Mouse (Mus musculus) mature B cell (primary cell): ENCODE results near the gene Fgfbp1.

Experiments
- in situ Hi-C: fragments of 300-500 bp; cut with MboI; formaldehyde crosslinking; loops from 2 replicates; pipeline ENCODE4 v1.14.3; 2019

Gene Fgfbp1

DNA sequence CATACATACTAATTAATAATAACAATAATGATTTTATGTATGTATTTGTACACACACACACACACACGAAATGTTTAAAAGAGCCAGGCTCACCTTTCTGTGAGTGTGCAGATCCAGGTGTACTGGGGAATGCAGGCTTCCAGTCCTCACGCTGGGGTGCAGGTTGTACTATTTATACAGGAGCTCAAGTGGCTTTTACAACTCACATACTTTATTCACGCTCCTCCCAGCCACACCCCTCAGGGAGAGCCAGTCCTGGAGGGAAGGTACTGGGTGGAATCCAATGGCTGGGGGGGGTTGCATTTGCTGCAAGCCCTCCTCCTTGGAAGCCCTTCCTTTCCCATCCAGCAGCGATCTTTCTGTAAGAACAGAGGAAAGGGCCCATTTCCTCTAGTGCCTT, at the start of gene Fgfbp1:
Gene Fgfbp1, minus strand, starts transcription at position 160 of the 400 bp plus-strand sequence.
- in situ Hi-C loops: no loop called here

DNA sequence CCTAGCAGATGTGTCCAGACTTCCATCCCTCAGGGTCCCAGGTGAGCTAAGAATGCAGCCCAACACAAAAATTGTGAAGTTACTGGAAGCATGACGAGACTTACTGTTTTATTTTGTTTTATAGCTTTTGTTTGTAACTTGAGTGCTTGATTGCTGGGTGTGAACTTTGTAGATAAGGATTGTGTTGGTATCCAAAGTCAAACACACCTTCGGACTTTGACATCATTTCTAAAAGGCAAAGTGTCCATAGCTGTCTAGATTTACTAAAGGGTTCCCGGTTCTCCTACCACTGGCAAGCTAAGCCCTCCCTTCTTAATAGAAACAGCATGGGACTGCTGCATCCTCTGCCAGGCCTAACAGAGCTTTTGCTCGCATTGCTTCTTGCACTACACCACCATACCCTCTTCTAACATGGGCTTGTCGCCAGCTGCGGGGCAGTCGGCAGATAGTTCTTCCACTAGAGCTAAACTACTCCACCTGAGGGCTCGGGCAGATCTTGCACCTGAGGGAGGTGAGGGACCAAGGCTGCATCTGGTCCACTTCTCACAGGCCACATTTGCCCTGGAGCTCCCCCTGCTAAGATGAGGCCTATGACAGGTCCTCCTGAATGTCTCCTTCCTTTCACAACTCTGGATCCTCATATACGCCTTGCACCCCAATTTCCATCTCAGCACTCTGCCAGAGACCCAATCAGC, 16.9 kb upstream of the Fgfbp1 start:
- in situ Hi-C loops: no loop called here

DNA sequence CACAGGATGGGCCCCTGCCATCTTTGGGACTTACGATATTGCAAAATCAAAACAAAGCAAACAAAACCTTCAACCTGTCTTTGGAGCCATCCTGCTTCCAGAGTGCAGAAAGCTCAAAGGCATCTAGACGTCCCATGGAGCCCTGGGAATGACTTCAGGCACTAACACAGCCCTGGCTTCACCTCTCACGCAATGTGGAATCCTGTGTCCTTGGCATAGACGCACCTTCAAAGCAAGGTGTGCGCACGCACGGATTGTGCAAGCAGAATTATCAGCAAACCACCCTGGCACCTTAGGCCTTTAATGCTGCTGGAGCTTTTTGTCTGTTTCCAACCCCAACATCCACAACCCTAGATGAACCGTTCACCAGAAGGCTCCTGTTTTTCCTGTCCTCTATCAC, 16.0 kb upstream of the Fgfbp1 start:
- in situ Hi-C loops: no loop called here

DNA sequence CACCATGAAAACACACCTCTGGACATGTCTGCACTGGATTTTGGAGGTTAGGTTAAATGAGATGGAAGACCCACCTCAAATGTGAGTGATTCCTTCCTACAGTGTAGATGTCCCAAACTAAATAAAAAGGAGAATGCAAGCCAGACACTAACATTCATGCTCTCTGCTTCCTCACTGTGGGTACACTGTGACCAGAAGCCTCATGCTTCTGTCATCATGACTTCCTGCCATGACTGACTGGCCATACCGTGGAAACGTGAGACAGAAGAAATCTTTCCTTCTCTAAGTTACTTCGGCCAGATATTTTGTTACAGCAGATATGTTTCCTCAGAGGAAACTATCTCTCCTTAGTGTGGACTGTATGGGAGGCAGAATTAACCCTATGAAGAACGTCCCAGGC, 14.6 kb upstream of the Fgfbp1 start:
- in situ Hi-C loops: no loop called here

DNA sequence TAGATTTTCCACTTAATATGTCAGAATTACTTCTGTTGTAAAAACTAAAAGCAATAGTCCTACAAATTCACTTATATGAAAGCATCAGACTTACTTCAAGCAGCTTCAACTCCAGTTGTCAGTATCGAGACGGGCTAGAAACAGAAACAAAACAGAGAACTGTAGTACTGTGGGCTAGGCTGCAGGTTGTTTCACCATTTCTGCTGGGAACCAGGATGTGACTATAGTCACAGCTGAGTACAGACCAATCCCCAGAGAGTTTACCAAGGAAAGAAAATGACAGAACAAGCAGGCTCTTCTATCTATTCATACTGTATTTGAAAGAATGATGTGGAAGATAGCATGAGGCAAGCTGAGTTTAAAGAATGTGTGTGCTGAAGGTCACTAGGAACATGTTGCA, 13.4 kb upstream of the Fgfbp1 start:
- in situ Hi-C loops: loop anchor here (5.0 kb wide), 1 partner anchor 153 kb away; no protein-coding TSS in a partner anchor

DNA sequence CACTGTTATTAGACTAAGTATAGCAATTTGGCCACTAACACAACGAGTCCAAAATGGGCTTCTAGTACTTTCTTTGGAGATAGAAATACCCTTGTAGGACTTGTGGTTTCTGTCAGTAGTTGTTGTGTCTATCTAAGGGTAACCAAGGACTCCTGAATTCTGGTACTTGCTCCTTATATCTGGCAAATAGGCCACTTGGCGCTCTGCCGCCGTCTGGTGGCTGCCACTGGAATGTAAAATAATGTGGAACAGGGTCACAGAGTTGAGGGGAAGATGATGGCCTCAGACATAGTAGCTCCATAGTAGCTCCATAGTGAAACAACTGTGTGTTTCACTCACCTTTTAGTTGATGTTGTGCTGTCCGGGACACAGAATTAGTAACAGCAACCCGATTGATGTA, 8.7 kb upstream of the Fgfbp1 start:
- in situ Hi-C loops: loop anchor here (5.0 kb wide), 1 partner anchor 148 kb away; no protein-coding TSS in a partner anchor

DNA sequence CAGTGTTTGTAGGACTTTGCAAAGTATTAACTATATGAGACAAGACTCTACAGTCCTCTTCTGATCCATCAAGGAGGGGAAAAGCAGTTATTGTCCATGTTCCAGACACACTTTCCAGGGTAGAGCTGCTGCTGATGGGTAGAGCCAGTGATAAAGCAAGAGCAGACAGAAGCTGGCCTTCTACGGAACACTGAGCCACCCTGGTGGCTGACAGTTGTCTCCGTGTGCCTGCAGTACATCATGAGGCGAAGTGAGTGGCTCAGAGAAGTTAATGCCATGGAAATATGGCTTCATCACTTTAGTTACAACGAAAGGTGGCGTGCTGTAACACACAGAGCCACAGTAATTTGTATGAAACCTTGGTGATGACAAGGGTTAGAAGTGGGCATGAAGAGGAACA, 7.4 kb upstream of the Fgfbp1 start:
- in situ Hi-C loops: loop anchor here (5.0 kb wide), 1 partner anchor 62 kb away; no protein-coding TSS in a partner anchor

DNA sequence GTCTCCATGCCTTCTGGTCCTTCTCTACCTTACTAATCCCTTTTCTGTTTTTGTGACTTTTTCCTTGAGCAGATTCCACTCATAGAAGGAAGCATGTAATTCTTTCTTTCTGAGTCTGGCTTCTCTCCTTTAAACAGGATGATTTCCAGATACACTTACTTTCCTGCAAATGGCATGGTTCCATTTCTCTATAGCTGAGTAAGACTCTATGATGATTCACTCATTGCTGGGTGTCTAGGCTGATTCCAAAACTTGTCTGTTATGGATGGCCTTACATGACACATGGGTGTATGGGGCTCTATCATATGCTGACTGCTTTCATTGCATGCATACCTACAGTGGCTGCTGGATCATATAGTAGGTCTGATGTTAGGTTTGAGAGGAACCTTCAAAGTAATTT, 4.6 kb upstream of the Fgfbp1 start:
- in situ Hi-C loops: loop anchor here (5.0 kb wide), 1 partner anchor 59 kb away; no protein-coding TSS in a partner anchor

DNA sequence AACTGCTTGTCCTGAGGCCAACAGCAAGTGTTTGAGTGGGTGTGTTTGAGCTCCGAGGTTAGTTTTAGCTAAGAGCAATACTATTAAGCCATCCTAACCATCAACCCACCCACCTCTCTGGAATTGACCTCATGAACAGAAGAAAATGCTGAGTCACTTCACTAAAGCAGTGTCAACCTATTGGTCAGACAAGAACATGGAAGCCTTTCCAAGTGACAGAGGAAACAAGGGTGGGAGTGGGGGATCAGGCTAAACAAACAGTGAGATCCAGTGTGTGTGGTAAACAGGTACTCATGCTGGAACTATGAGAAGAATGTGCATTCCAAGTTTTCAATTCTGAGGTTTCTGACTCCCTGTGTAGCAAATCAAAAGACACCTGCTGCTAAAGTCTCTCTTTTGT, 1.3 kb upstream of the Fgfbp1 start:
- in situ Hi-C loops: no loop called here

DNA sequence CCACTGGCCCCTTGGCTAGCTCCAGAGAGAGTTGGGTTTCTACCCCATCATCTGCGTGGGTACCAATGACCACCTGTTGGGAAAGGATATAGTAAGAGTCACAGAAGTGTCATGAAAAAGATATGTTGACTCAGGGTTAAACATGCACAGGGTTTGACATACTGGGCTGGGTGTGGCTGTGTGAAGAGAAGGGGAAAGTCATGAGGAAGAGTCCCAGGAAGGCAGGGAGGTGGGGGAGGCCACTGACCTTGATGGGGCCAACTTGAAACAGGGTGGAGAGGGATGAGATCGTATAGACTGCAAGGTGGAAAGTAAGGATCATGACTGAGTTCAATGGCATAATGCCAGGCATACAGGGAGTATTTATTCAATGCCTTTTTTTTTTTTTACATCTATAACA, 1.2 kb downstream of the Fgfbp1 start:
- in situ Hi-C loops: no loop called here

DNA sequence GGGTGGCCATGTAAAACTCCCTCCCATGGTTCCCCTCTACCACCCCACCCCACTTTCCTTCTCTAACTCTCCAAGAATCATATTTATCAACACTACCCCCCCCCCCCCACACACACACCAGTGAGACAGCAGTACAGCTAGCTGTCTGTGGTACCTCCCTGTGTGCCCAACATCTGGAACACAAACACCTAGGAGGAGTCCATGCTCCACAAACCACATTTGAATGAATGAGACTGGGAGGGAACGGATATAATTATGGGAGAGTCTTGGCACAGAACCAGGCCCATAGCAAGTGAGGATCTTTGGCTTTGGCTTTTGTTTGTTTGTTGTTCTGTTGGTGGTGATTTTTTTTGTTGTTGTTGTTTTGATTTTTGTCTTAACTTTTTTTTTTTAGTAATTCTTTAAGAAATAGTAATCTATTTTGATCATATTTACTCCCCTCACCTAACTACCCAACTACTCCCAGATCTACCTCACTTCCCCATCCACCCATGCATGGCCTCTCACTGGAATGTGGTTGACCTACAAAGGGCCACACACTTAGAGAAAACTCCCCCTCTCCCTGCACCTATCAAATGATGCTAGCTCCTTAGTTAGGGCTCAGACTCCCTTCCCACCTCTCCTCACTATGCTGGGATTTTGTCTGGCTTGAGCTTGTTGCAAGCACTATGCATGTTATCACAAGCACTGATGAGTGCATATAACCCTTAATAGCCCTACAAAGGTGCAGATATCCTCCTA, 4.6 kb downstream of the Fgfbp1 start:
- in situ Hi-C loops: no loop called here

DNA sequence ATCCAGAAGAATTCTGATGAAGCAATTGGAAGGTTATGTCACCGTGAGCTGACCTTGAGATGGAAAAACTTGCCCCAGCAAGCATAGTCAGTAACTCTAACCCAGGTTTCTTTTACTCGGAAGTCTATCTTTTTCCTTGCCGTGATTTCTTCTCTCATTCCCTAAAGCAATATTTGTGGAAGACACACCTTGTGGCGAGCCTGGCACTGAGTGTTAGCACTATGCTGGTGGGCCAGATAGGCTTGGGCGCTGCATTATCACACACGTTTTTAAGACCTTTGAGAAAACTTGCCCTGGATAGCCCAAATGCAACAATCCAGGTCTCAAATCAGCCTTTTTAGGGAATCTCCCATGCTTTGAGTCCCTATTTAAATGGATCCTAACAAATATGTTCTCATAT, 7.4 kb downstream of the Fgfbp1 start:
- in situ Hi-C loops: no loop called here

DNA sequence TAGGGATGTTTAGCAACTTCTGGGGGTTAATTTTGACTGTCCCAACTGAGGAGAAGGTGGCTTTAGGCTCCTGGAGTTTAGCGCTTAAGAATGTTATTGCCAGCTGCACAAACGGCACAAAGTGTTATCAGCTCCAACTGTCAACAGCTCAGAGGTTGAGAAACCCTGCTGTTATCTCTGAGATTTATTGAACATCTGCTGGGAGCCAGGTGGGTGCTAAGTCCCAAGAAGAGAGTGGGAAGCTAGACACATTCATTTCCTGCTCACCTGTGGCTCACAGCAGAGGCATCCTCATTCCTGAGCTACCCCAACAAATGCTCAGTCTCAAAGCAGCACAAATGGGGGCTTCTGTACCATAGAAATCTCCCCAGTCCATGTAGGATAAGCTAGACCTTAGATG, 10.4 kb downstream of the Fgfbp1 start:
- in situ Hi-C loops: no loop called here

DNA sequence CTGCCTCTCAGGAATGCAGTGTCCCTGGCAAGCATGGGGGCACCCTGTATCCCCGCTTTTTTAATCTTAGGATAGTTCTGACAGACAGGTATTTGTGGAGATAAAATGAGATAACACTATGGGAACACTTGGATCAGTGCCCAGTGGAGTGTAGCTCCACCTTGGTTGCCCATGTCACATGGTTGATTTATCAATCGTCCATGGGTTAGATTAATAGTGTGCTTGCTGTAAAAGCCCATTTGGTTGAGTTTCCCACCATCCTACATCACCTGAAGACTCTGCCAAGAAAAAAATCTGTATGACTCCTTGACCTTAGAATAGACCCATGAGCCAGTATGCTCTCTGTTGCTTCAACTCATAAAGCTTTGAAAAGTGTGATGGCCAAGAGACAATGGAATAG, 11.0 kb downstream of the Fgfbp1 start:
- in situ Hi-C loops: no loop called here

DNA sequence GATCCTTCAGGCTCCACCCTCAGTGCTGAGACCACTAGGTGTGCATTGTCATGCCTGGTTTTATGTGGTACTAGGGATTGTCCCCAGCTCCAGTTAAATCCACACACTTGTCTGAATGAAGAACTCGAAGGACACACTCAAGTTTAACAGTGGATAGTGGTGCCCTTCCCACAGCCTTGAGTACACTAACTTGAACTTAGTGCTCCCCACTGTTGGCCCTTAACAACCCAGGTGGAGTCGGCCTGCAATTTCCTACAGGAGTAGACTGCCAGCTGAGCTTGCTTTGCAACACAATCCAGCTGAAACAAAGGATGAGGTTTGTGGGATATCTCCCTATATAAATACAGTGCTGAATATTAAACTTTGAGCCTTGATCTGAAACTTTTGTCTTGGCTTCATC, 12.9 kb downstream of the Fgfbp1 start:
- in situ Hi-C loops: no loop called here

DNA sequence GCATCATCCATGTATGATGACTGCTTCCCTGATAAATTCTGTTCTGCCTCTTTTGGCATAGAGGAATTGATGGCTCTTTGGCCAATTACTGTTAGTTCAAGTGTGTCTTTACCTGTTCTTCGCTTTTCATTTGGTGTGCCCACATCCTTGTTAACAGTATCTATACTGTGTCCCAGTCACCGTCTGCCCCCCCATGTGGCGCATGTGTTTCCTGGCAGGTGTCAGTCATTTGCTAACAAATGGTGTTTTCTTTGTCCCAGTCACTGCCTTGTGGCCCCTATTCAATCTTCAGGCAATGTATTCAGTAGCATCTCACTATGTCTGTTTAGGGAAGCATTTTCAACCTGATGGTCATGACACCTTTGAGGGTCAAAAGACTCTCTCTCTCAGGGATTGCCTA, 20.5 kb downstream of the Fgfbp1 start:
- in situ Hi-C loops: no loop called here

DNA sequence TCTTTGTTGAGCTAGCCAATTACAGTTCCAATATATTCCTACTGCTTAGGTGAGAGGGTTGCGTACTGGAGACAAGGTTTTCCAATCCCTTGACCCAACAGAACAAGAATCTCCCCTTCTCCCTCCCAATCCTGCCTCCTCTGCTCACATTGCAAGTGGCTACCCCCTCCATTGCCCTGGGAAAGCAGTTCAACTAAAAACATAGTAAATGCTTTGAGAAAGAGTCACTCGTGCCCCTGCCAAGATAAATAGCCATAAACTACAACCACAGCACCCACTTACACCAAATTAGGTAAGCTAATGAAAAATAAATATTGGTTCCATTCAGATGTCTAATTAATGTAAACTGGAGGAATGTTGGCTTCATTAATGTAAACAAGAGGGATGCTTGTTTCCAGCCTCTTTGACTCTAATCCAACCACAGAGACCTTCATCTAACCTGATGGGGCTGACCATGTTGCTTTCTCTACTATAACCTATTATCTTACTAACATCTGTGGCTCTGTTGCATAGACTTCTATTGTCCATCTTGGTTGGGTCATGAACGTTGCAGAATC, 21.6 kb downstream of the Fgfbp1 start:
- in situ Hi-C loops: no loop called here

DNA sequence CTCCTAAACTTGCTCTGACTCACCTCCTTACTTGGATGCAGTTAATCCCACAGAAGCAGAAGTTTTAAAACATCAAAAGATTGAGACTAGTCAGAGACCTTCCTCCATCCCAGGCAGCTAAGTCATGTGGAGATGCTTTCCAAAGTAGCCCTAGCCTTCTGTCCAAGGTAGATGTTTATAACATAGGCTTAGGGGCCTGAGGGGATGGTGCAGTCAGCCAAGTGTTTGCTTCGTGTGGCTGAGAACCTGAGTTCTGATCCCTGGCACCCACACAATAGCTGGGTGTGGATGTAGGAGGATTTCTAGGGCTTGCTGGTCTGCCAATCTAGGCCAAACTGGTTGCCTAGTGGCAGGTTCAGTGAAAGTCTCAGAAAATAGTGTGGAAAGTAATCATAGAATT, 28.3 kb downstream of the Fgfbp1 start:
- in situ Hi-C loops: no loop called here

DNA sequence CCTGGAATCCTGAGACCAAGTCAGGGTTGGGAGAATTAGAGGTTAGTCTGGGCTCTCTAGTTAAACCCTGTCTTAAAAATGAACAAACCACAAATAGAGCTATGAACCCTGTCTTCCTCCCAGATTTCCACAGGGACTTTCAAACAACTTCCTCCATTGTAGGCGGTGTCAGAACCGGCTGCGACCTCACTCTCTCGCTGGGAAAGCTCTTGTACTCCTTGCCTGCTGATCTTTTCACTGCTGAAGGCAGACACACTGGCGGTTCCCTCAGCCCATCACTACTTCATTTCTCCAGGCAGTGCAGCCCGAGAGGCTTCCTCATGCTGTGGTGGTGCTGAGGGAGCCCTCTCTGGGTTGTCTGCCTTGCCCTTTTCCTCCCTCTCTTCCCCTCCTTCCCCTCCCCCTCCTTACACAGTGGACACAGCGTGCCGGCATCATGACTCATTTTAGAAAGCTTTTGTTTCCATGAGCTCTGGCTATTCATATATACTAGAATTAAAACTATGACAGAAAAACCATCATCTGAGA, 32.8 kb downstream of the Fgfbp1 start:
- in situ Hi-C loops: no loop called here

DNA sequence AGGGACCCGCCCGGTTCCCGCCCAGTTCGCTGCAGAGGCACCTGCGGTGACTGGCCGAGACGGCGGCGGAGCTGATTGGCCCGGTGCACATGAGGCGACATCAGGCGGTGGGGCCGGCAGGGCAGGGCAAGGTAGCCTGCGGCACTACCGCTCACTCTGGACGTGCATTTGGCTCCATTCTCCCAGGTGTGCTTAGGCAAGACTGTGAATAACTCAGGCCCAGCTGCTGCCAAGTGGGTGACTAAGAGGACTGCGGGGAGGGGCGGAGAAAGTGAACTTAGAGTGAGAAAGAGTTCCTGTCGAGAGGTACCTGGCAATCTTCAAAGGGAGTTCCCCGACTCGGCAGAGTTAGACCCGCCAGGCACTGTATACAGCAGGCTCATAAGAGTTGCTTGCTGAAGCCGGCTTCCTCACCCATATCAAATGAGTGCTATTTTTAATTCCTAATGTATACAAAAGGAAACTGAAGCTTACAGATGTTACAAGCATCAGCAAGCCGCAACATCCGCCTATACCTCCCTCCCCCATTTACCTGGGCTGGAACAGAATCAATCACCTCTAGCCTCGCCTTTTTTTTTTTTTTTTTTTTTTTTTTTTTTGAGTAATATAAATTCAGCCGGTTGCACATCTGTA, 33.4 kb downstream of the Fgfbp1 start:
- in situ Hi-C loops: no loop called here

DNA sequence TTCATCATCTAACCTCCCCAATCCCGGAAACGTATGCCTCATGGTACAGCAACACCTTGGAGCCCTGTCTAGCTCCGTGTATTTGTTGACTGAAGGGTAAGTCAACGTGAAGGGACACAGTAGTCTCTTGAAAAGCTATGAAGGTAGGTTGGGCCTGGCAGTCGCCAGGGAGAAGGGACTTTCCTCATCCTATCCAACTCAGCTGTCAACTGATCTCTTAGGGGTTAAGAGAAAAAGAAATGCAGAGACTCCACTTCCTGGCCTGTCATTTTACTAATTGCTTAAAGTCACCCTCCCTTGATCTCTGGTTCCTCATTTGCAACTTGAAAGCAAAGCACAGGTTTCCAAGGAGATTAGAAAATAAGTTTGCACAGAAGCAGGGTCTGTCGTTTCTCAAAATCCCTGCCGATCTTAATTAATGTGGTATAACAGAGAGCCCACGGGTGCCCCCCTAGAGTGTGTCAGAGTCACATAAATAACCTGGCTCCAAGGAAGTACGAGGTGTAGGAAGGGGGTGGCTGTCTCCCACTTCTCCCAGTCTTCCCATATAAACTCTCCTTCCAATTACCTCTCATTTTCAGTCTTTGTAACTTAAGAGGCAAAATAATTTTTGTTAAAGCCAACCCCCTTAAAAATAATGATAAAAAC, 34.1 kb downstream of the Fgfbp1 start:
- in situ Hi-C loops: no loop called here

DNA sequence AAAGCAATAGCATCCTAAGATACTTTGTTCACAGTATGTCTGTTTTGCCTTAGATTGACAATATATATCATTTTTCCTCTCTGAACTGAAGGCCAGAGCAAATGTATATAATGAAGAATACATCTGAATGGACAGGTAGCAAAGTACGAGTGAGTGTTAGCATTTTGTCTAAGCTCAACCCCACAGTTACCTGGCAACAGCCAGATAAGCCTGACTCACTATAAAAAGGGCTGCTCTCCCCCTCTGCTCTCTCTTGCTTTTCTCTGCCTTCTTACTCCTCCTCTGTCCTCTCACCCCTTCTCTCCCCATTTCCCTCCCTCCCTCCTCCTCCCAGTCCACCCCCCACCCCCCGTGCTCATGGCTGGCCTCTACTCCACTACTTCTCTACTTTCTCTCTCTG, 48.3 kb downstream of the Fgfbp1 start:
- in situ Hi-C loops: no loop called here
